Mouse (Mus musculus): ENCODE data around the gene Carns1.
A peak's percentile ranks its signal among the peaks of the same experiment; 100 is the strongest.

DNA sequence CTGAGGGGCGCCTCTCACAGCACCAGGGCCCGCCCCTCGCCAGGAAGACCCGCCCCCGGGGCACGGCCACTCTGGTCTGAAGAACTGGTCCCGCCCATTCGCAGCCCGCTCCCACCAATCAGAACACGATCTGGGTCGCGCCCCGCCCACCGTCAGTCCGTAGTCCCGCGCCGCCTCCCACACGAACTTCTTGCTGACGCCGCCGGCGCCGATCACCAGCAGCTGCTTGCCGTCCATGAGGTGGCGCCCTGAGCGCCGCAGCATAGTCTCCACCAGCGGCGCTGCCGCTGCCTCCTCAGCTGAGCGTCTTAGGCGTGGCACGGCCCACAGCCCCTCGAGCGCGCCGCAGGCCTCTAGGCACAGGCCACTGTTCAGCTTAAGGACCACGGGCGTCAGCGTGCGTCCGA lies 5.9 kb downstream of the Carns1 start:
- TF ChIP-seq CTCF (IDR thresholded peaks at IDR 0.05; ENCODE audit: low read depth), result peak; percentile 95
- TF ChIP-seq EP300 (IDR thresholded peaks at IDR 0.05; ENCODE audit: low read depth), result peak; percentile 65; the same call in 1 of the 2 replicates

Measured in heart, postnatal 0 days (tissue).